Mouse (Mus musculus): ENCODE results near the gene Cisd3.

- TF ChIP-seq TCF12 (IDR thresholded peaks at IDR 0.05; ENCODE audit: insufficient read depth, poor library complexity, severe bottlenecking) (no peak), USF1 (IDR thresholded peaks at IDR 0.05; ENCODE audit: low read depth) (no peak), MYOG (IDR thresholded peaks at IDR 0.05; ENCODE audit: control insufficient read depth in 1 of 3, insufficient read depth in 1 of 3, insufficient read length in 2 of 3, low read depth in 2 of 3) (peak; percentile 13 to 79 (median 16)), POLR2A (IDR thresholded peaks at IDR 0.05; ENCODE audit: insufficient read length, low read depth) (no peak), CEBPB (IDR thresholded peaks at IDR 0.05; ENCODE audit: insufficient read depth, poor library complexity, severe bottlenecking) (peak; percentile 98), MYOD1 (IDR thresholded peaks at IDR 0.05; ENCODE audit: control insufficient read depth in 1 of 3, insufficient read length in 2 of 3, low read depth in 2 of 3) (peak in 2 of 3 experiments; percentile 40 to 86), E2F4 (IDR thresholded peaks at IDR 0.05; ENCODE audit: insufficient read depth) (no peak)
Observed at GRCm38 (mm10) chr11:97714784-97715760, 29.4 kb downstream of the Cisd3 start.
